In the genomic region with DNA sequence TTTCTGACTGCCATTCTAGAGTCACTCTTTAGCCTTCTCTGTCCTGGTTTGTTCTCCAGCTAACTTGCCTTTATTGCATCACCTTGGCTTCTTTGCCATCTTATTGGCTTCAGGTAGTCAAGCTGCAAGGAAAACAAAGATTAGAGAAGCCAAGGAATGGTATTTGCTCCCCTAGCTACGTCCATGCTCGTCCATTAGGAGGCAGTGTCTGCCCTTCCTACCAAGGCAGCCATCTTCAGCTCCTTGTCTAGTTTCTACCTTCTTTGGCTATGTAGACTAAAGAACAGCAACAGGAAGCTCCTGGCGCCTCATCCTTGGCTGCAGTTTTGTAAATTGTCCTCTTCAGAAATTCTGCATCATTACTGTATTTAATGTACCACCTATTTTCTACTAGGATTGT, we compare ENCODE assay signal across 9 mouse cellular contexts.
A peak's percentile ranks its signal among the peaks of the same experiment; 100 is the strongest.
DNase-seq lines count a peak whose midpoint lies in the region; TF ChIP-seq lines count a peak whose summit lies in the region.
"Had no signal": no experiment of that assay in that cellular context is flagged by ENCODE, and none has a peak within 500 bp of the region (broad histone marks: within the 10 kb centered on the region; RNA-seq: fewer than 3 reads in every experiment).

No protein-coding gene starts in this region.

- H3K4me3 ChIP-seq in layer of hippocampus, adult 2 months, result no peak overlapping the region
- H3K4me3 ChIP-seq: embryonic facial prominence, embryonic 12.5 days; heart, embryonic 13.5 days had no signal

- no peak for DNase-seq in layer of hippocampus, adult 2 months (ENCODE audit: low spot score in 2 of 2)
- no peak for DNase-seq in layer of hippocampus, adult 18-20 months (ENCODE audit: low spot score in 2 of 2)
- DNase-seq in ES-CJ7 (ENCODE audit: low read depth, low spot score), result peak; percentile 17
- peak; percentile 2 for DNase-seq in adipocyte (ENCODE audit: low spot score)
- peak; percentile 13 for DNase-seq in lung, postnatal 25 days (ENCODE audit: low spot score)
- DNase-seq in cerebellum, adult 11-12 months, result no peak
- no peak for DNase-seq in MN1 (ENCODE audit: low spot score)

- TF ChIP-seq CTCF in layer of hippocampus, adult 2 months (conservative IDR thresholded peaks at IDR 0.05), result peak; percentile 50

- H3K27ac ChIP-seq in layer of hippocampus, adult 2 months, result no peak overlapping the region
- H3K27ac ChIP-seq: embryonic facial prominence, embryonic 12.5 days; heart, embryonic 13.5 days had no signal

Comparison
In these comparisons a context has a peak if more than half of its experiments do, and no peak if none do; other contexts are left out.
1. DNase-seq: peak in ES-CJ7 (single experiment), adipocyte (single experiment) and lung, postnatal 25 days (single experiment); none in layer of hippocampus, adult 2 months (0 of 2), layer of hippocampus, adult 18-20 months (0 of 2), cerebellum, adult 11-12 months (single experiment) and MN1 (single experiment).